Comparison of ENCODE assay signal across 8 mouse cellular contexts in the genomic region with DNA sequence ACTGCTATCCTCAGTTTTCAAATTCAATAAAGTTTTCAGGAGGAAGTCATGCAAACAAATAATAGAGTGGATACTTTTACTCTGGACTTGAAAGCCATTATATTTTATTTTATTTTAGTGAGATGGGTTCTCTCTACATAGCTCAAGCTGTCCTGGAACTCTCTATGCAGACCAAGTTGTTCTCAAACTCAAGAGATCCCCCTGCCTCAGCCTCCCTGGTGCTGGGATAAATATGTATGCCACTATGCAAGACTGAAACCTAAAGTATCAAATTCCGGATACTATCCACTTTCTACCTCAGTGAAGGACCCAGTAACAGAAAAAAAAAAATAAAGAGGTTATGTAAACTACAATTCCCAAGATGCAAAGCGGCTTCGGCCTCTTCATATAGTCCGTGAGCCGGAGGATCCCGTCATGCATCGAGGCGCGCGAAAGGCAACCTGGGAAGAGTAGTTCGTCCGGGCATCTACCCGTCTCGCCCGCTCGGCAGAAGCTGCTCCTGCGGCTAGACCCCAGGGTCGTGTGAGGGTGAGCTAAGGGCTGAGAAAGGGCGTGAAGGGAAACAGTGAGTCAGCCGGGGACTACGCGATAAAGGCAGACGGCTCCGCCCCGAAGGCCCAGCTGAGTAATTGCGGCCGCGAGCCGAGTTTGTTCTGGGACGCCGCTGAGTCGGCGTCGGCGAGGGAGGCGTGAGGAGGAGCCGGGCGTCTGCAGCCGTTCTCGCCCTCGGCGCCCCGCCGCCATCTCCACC. TPM values are rescaled to one million over a fixed set of nuclear protein-coding genes. Genes with fewer than 3 reads are reported as not detected.
DNase-seq lines count a peak whose midpoint lies in the region; ATAC-seq and TF ChIP-seq lines count a peak whose summit lies in the region.

A gene (plus strand): TSS at position 533 of the 751 bp plus-strand sequence.

- in situ Hi-C loops in ES-E14 (cut with MboI; ENCODE audit: low sequenced_read_pairs in 2 of 2, unreplicated experiment in 2 of 2) = no loop called here

- WGBS in forebrain, embryonic 15.5 days = under 1% methylated on average over 44 of the region's 44 CpGs
- under 1% methylated on average over 43 of the region's 44 CpGs for WGBS in lung, adult 2 months
- under 1% methylated on average over 40 of the region's 44 CpGs for WGBS in olfactory bulb, adult 2 months
- under 1% methylated on average over 44 of the region's 44 CpGs for WGBS in thymus, adult 2 months

- H3K4me3 ChIP-seq in ES-E14 (ENCODE audit: insufficient read depth in 1 of 2, low read depth in 1 of 2, low read length in 2 of 2, poor library complexity in 1 of 2, severe bottlenecking in 1 of 2) = peak within 1 kb of the TSS; percentile 55 to 63; a peak in 3 of 4 replicates
- peak within 1 kb of the TSS; percentile 74 for H3K4me3 ChIP-seq in forebrain, embryonic 15.5 days
- peak within 1 kb of the TSS; percentile 79 for H3K4me3 ChIP-seq in lung, adult 2 months (replicated peaks; ENCODE audit: extremely low read depth, low read depth, low read length)
- H3K4me3 ChIP-seq in olfactory bulb, adult 2 months (ENCODE audit: insufficient read depth, low read depth, low read length) = peak within 1 kb of the TSS; percentile 50
- peak within 1 kb of the TSS; percentile 47 for H3K4me3 ChIP-seq in thymus, adult 2 months (ENCODE audit: control insufficient read depth, insufficient read depth, low read length)

- peak within 1 kb of the TSS; percentile 46 for H3K4me2 ChIP-seq in forebrain, embryonic 15.5 days (replicated peaks)

- no peak within 1 kb of the TSS for H3K27ac ChIP-seq in ES-E14 (ENCODE audit: insufficient read depth, low read depth, low read length, poor library complexity, severe bottlenecking)
- H3K27ac ChIP-seq in forebrain, embryonic 15.5 days (replicated peaks) = peak within 1 kb of the TSS; percentile 92
- H3K27ac ChIP-seq in olfactory bulb, adult 2 months (ENCODE audit: insufficient read depth, low read depth, low read length) = peak within 1 kb of the TSS; percentile 16; the same call in 1 of the 2 replicates
- peak within 1 kb of the TSS; percentile 7 for H3K27ac ChIP-seq in thymus, adult 2 months (ENCODE audit: control insufficient read depth, insufficient read depth, low read length)

- peak; percentile 92 for DNase-seq in ES-E14 (ENCODE audit: low read depth, low spot score)
- peak; percentile 90 for DNase-seq in cerebellum, adult 11-12 months
- peak; percentile 95 for DNase-seq in heart, postnatal 25 days (ENCODE audit: low spot score)
- DNase-seq in layer of hippocampus, adult 18-20 months (ENCODE audit: low spot score in 2 of 2) = peak; percentile 90 to 95
- peak; percentile 92 for DNase-seq in lung, adult 2 months
- DNase-seq in thymus, adult 2 months = peak; percentile 95

- H3K9ac ChIP-seq in ES-E14 (ENCODE audit: insufficient read depth, low read depth, low read length, poor library complexity, severe bottlenecking) = peak within 1 kb of the TSS; percentile 44
- H3K9ac ChIP-seq in forebrain, embryonic 15.5 days (replicated peaks) = peak within 1 kb of the TSS; percentile 80

- TF ChIP-seq CTCF in lung, adult 2 months (IDR thresholded peaks at IDR 0.05; ENCODE audit: insufficient read depth, low read length) = no peak
- TF ChIP-seq CTCF in olfactory bulb, adult 2 months (IDR thresholded peaks at IDR 0.05; ENCODE audit: insufficient read depth, low read depth, low read length) = no peak
- no peak for TF ChIP-seq CTCF in thymus, adult 2 months (IDR thresholded peaks at IDR 0.05; ENCODE audit: borderline replicate concordance, control insufficient read depth, extremely low read depth, insufficient read depth, low read length, poor library complexity)

- no peaks in the 10 kb centered on the region for H3K36me3 ChIP-seq in ES-E14 (ENCODE audit: control insufficient read depth, insufficient read depth, low read length, poor library complexity, severe bottlenecking)
- peaks cover 13% of the 10 kb centered on the region for H3K36me3 ChIP-seq in forebrain, embryonic 15.5 days
- no peaks in the 10 kb centered on the region for H3K36me3 ChIP-seq in thymus, adult 2 months (ENCODE audit: control insufficient read depth, insufficient read depth, low read length)

- TF ChIP-seq POLR2A in lung, adult 2 months (IDR thresholded peaks at IDR 0.05; ENCODE audit: borderline replicate concordance, extremely low read depth, low read depth, low read length) = peak; percentile 71; the same call in 1 of the 2 replicates
- peak; percentile 41 for TF ChIP-seq POLR2A in olfactory bulb, adult 2 months (IDR thresholded peaks at IDR 0.05; ENCODE audit: insufficient read depth, low read depth, low read length)
- TF ChIP-seq POLR2A in thymus, adult 2 months (IDR thresholded peaks at IDR 0.05; ENCODE audit: control insufficient read depth, extremely low read depth, insufficient read depth, low read length, poor library complexity) = peak; percentile 73

- H3K9me3 ChIP-seq in ES-E14 (ENCODE audit: control insufficient read depth, insufficient read depth, low read depth, low read length) = no peaks in the 10 kb centered on the region
- H3K9me3 ChIP-seq in forebrain, embryonic 15.5 days = no peaks in the 10 kb centered on the region

- peak; percentile 99 for ATAC-seq in forebrain, embryonic 15.5 days (replicated peaks)

- no peaks in the 10 kb centered on the region for H3K4me1 ChIP-seq in ES-E14 (ENCODE audit: control insufficient read depth in 2 of 2, insufficient read depth in 2 of 2, low read length in 2 of 2, poor library complexity in 1 of 2)
- peaks cover 4% of the 10 kb centered on the region; the same call in 1 of the 2 replicates for H3K4me1 ChIP-seq in forebrain, embryonic 15.5 days
- H3K4me1 ChIP-seq in lung, adult 2 months (ENCODE audit: control insufficient read depth, insufficient read depth, low read length) = peaks cover 4% of the 10 kb centered on the region
- 0 out of 2 replicates have a peak, but pooled peaks cover 3% of the 10 kb centered on the region for H3K4me1 ChIP-seq in olfactory bulb, adult 2 months (ENCODE audit: control insufficient read depth, insufficient read depth, low read length)
- peaks cover 2% of the 10 kb centered on the region; the same call in 1 of the 2 replicates for H3K4me1 ChIP-seq in thymus, adult 2 months (replicated peaks; ENCODE audit: control insufficient read depth, insufficient read depth, low read length)

- no peaks in the 10 kb centered on the region for H3K27me3 ChIP-seq in forebrain, embryonic 15.5 days
- H3K27me3 ChIP-seq in thymus, adult 2 months (ENCODE audit: control insufficient read depth, insufficient read depth, low read length) = no peaks in the 10 kb centered on the region

- intact Hi-C loops in heart, postnatal 25 days (cut with DNase I) = no loop called here

TF ChIP-seq in ES-E14, 5 proteins besides CTCF, POLR2A, EP300 and RAD21:
- TF ChIP-seq CHD2 (IDR thresholded peaks at IDR 0.05; ENCODE audit: low read depth, low read length) = no peak
- no peak for TF ChIP-seq ZC3H11A (IDR thresholded peaks at IDR 0.05; ENCODE audit: borderline replicate concordance, low read depth, low read length)
- TF ChIP-seq HCFC1 (IDR thresholded peaks at IDR 0.05; ENCODE audit: borderline replicate concordance, insufficient read depth, low read length) = peak; percentile 97
- peak; percentile 60; the same call in 1 of the 2 replicates for TF ChIP-seq MAFK (IDR thresholded peaks at IDR 0.05; ENCODE audit: insufficient read depth, low read depth, low read length)
- TF ChIP-seq ZNF384 (IDR thresholded peaks at IDR 0.05; ENCODE audit: low read depth, low read length) = peak; percentile 87

RNA-seq across cellular contexts. Expression of the gene that starts here (rescaled TPM):
- 5.6 and 6.3 TPM in 2 replicates for total RNA-seq in ES-E14 (2012; rRNA removed)
- 23.6 and 23.7 TPM in 2 replicates for polyA plus RNA-seq in forebrain, embryonic 15.5 days (2015; fragmentation: Nextera tagmentation; extraction: Ambion mirVana)
- 10 to 100 TPM; 10.3 to 12.0 TPM for total RNA-seq in heart, postnatal 25 days (2021)
- total RNA-seq in layer of hippocampus, adult 18-20 months (2021) = 10 to 100 TPM; 42.9 to 48.0 TPM
- polyA plus RNA-seq in lung, adult 2 months (2012; rRNA removed) = 6.8 and 6.9 TPM in 2 replicates
- polyA plus RNA-seq in olfactory bulb, adult 2 months (2012; ENCODE audit: insufficient read depth, insufficient read length, low replicate concordance, missing spikeins) = not detected in 2 replicates
- polyA plus RNA-seq in thymus, adult 2 months (2012; rRNA removed) = 8.9 and 10.1 TPM in 2 replicates
